Comparison of ENCODE assay signal across 9 mouse cellular contexts in the genomic region with DNA sequence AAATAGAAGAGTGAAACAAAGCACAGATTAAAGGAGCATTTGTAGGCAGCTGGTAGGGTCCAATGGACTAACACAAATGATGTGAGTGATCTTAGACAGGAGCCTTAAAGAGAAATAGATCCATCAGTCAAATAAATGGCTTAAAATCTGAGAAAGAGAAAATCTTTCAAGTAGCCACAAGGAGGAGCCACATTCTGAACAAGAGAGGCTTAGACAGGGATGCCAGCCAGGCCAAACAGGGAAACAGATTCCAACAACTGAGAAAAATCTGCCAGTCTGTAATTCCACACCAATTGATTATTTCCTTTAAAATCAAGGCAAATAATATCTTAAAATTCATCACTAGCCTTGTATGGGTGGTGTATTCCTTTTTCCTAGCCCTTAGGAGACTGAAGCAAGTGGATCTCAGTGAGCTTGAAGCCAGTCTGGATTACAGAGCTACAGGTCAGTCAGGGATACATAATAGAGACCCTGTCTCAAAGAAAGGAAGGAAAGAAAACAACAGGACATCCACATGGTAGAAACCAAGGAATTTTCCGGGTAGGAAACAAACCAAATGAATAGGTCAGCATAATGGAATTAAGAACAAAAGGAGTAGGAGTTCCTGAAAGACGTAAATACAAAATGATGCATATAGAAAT. TPM values are rescaled to one million over a fixed set of nuclear protein-coding genes. Genes with fewer than 3 reads are reported as not detected.
DNase-seq lines count a peak whose midpoint lies in the region; ATAC-seq and TF ChIP-seq lines count a peak whose summit lies in the region.
"Had no signal": no experiment of that assay in that cellular context is flagged by ENCODE, and none has a peak within 500 bp of the region (broad histone marks: within the 10 kb centered on the region; RNA-seq: fewer than 3 reads in every experiment).

No protein-coding gene starts in this region.

- H3K36me3 ChIP-seq in forebrain, embryonic 15.5 days, result no peaks in the 10 kb centered on the region

- WGBS in forebrain, embryonic 15.5 days, result 74% methylated on average over 2 of the region's 2 CpGs

- H3K9me3 ChIP-seq in forebrain, embryonic 15.5 days, result no peaks in the 10 kb centered on the region
- H3K9me3 ChIP-seq: G1E had no signal

- peak; percentile 65 for ATAC-seq in forebrain, embryonic 15.5 days (replicated peaks)

- no peak overlapping the region for H3K9ac ChIP-seq in forebrain, embryonic 15.5 days (replicated peaks)

- H3K4me1 ChIP-seq in forebrain, embryonic 15.5 days, result peaks cover 3% of the 10 kb centered on the region; the same call in 1 of the 2 replicates

- no peak overlapping the region for H3K4me3 ChIP-seq in gastrocnemius, adult 2 months
- H3K4me3 ChIP-seq in forebrain, embryonic 15.5 days, result no peak overlapping the region

- H3K4me2 ChIP-seq in forebrain, embryonic 15.5 days (replicated peaks), result no peak overlapping the region

- peak; percentile 59 for TF ChIP-seq CTCF in gastrocnemius, adult 2 months (IDR thresholded peaks at IDR 0.05)

- H3K27me3 ChIP-seq in forebrain, embryonic 15.5 days, result no peaks in the 10 kb centered on the region

- intact Hi-C loops in gastrocnemius, adult 2 months (cut with DNase I), result loop anchor here (5.0 to 10.0 kb wide), 2 partner anchors 180 to 322 kb away; no protein-coding TSS in a partner anchor
- intact Hi-C loops in left cerebral cortex, postnatal 4 days (cut with DNase I), result loop anchor here (5.0 to 10.0 kb wide), 2 partner anchors 180 to 322 kb away; no protein-coding TSS in a partner anchor

- H3K27ac ChIP-seq in gastrocnemius, adult 2 months, result no peak overlapping the region
- no peak overlapping the region for H3K27ac ChIP-seq in forebrain, embryonic 15.5 days (replicated peaks)

- DNase-seq in gastrocnemius, adult 2 months, result peak; percentile 28
- DNase-seq in gastrocnemius, adult 8-10 months (ENCODE audit: low spot score in 2 of 2), result no peak
- DNase-seq in urinary bladder, postnatal 14 days (ENCODE audit: low spot score), result peak; percentile 24
- no peak for DNase-seq in urinary bladder, postnatal 10 days (ENCODE audit: low spot score)
- peak; percentile 21 for DNase-seq in left cerebral cortex, postnatal 4 days
- peak; percentile 8 for DNase-seq in skeletal muscle tissue, adult 2 months (ENCODE audit: low read depth, low spot score)
- no peak for DNase-seq in natural killer cell, adult 2 months (ENCODE audit: low spot score in 2 of 2)

RNA-seq across cellular contexts. Expression of a gene that starts 26.8 kb away (rescaled TPM):
- not detected for total RNA-seq in gastrocnemius, adult 2 months (2021)
- total RNA-seq in gastrocnemius, adult 8-10 months (2022), result under 1 TPM in 1 of 4 experiments, not detected in 3; 0.12 TPM
- polyA plus RNA-seq in forebrain, embryonic 15.5 days (2015; fragmentation: Nextera tagmentation; extraction: Ambion mirVana), result 0.23 and 0.73 TPM in 2 replicates
- not detected for total RNA-seq in left cerebral cortex, postnatal 4 days (2021)
- polyA plus RNA-seq: G1E had no signal

RNA-seq across cellular contexts. Expression of a gene that starts 33.4 kb away (rescaled TPM):
- 10 to 100 TPM; 48.0 to 52.0 TPM for total RNA-seq in gastrocnemius, adult 2 months (2021)
- total RNA-seq in gastrocnemius, adult 8-10 months (2022), result 10 to 100 TPM; 49.0 to 53.9 (median 50.0) TPM
- 103 and 114 TPM in 2 replicates for polyA plus RNA-seq in forebrain, embryonic 15.5 days (2015; fragmentation: Nextera tagmentation; extraction: Ambion mirVana)
- 100 to 1,000 TPM; 108 TPM for total RNA-seq in left cerebral cortex, postnatal 4 days (2021)

RNA-seq across cellular contexts. Expression of a gene that starts 49.3 kb away (rescaled TPM):
- under 1 TPM; 0.06 to 0.10 TPM for total RNA-seq in gastrocnemius, adult 2 months (2021)
- under 1 TPM in 2 of 4 experiments, not detected in 2; 0.08 to 0.11 TPM for total RNA-seq in gastrocnemius, adult 8-10 months (2022)
- 0.72 and 0.93 TPM in 2 replicates for polyA plus RNA-seq in forebrain, embryonic 15.5 days (2015; fragmentation: Nextera tagmentation; extraction: Ambion mirVana)
- under 1 TPM; 0.80 to 0.93 TPM for total RNA-seq in left cerebral cortex, postnatal 4 days (2021)
- polyA plus RNA-seq: G1E had no signal

RNA-seq across cellular contexts. Expression of a gene that starts 54.2 kb away (rescaled TPM):
- 10 to 100 TPM; 65.7 to 70.4 TPM for total RNA-seq in gastrocnemius, adult 2 months (2021)
- 10 to 100 TPM; 57.6 to 76.6 (median 67.2) TPM for total RNA-seq in gastrocnemius, adult 8-10 months (2022)
- 6.3 and 6.5 TPM in 2 replicates for polyA plus RNA-seq in forebrain, embryonic 15.5 days (2015; fragmentation: Nextera tagmentation; extraction: Ambion mirVana)
- total RNA-seq in left cerebral cortex, postnatal 4 days (2021), result 10 to 100 TPM; 14.2 to 14.4 TPM

Comparison
In these comparisons a context has a peak if more than half of its experiments do, and no peak if none do; other contexts are left out.
1. DNase-seq: peak in gastrocnemius, adult 2 months (single experiment), urinary bladder, postnatal 14 days (single experiment), left cerebral cortex, postnatal 4 days (single experiment) and skeletal muscle tissue, adult 2 months (single experiment); none in gastrocnemius, adult 8-10 months (0 of 2), urinary bladder, postnatal 10 days (single experiment) and natural killer cell, adult 2 months (0 of 2).